Mouse (Mus musculus): ENCODE results near the gene Copz1.

GRCm38 (mm10) chr15:103289600-103289999 is 17.1 kb downstream of the Copz1 start:
- TF ChIP-seq POLR2A (IDR thresholded peaks at IDR 0.05; ENCODE audit: extremely low read depth, insufficient read depth, low read length) (no peak), CTCF (IDR thresholded peaks at IDR 0.05; ENCODE audit: low read depth, low read length) (no peak)

Measured in liver, adult 2 months (tissue).